In genomic region chr15:96460730-96461540, GRCm38 (mm10) we compare ENCODE assay signal across 8 mouse cellular contexts. TPM values are rescaled to one million over a fixed set of nuclear protein-coding genes. Genes with fewer than 3 reads are reported as not detected.
DNase-seq lines count a peak whose midpoint lies in the region; ATAC-seq lines count a peak whose summit lies in the region.

Scaf11 (minus strand) TSS chr15:96460843.

- peak within 1 kb of the TSS; percentile 83 for H3K4me2 ChIP-seq in heart, embryonic 13.5 days
- H3K4me2 ChIP-seq in liver, embryonic 12.5 days = peak within 1 kb of the TSS; percentile 93
- peak within 1 kb of the TSS; percentile 84 for H3K4me2 ChIP-seq in stomach, embryonic 15.5 days

- ATAC-seq in erythroid progenitor cell, adult 5-6 weeks (replicated peaks; ENCODE audit: low FRiP score, poor library complexity, severe bottlenecking) = peak; percentile 84
- peak; percentile 90 for ATAC-seq in heart, embryonic 13.5 days (ENCODE audit: extremely low read depth, insufficient number of reproducible peaks, low FRiP score, low TSS enrichment)
- peak; percentile 91 for ATAC-seq in liver, embryonic 12.5 days
- ATAC-seq in stomach, embryonic 15.5 days (ENCODE audit: insufficient read depth, low FRiP score, low read depth) = peak; percentile 93

- WGBS in heart, embryonic 13.5 days = under 1% methylated on average over 89 of the region's 96 CpGs
- WGBS in liver, embryonic 12.5 days (ENCODE audit: insufficient replicate concordance) = under 1% methylated on average over 81 of the region's 96 CpGs
- WGBS in stomach, embryonic 15.5 days = under 1% methylated on average over 73 of the region's 96 CpGs

- H3K36me3 ChIP-seq in heart, embryonic 13.5 days = peaks cover 8% of the 10 kb centered on the region; the same call in 1 of the 2 replicates
- H3K36me3 ChIP-seq in liver, embryonic 12.5 days = peaks cover 9% of the 10 kb centered on the region
- no peaks in the 10 kb centered on the region for H3K36me3 ChIP-seq in stomach, embryonic 15.5 days

- peak within 1 kb of the TSS; percentile 95 for H3K4me3 ChIP-seq in heart, embryonic 13.5 days
- peak within 1 kb of the TSS; percentile 98 for H3K4me3 ChIP-seq in liver, embryonic 12.5 days
- H3K4me3 ChIP-seq in stomach, embryonic 15.5 days (replicated peaks) = peak within 1 kb of the TSS; percentile 95

- peak within 1 kb of the TSS; percentile 99 for H3K27ac ChIP-seq in heart, embryonic 13.5 days (replicated peaks)
- peak within 1 kb of the TSS; percentile 100 for H3K27ac ChIP-seq in liver, embryonic 12.5 days
- peak within 1 kb of the TSS; percentile 100 for H3K27ac ChIP-seq in stomach, embryonic 15.5 days

- H3K27me3 ChIP-seq in heart, embryonic 13.5 days (replicated peaks) = no peaks in the 10 kb centered on the region
- no peaks in the 10 kb centered on the region for H3K27me3 ChIP-seq in liver, embryonic 12.5 days (replicated peaks)
- H3K27me3 ChIP-seq in stomach, embryonic 15.5 days (replicated peaks) = no peaks in the 10 kb centered on the region

- H3K9me3 ChIP-seq in heart, embryonic 13.5 days = no peaks in the 10 kb centered on the region
- H3K9me3 ChIP-seq in liver, embryonic 12.5 days (replicated peaks) = peaks cover 5% of the 10 kb centered on the region; the same call in 1 of the 2 replicates
- H3K9me3 ChIP-seq in stomach, embryonic 15.5 days = no peaks in the 10 kb centered on the region

- peak within 1 kb of the TSS; percentile 99 for H3K9ac ChIP-seq in heart, embryonic 13.5 days
- peak within 1 kb of the TSS; percentile 100 for H3K9ac ChIP-seq in liver, embryonic 12.5 days
- peak within 1 kb of the TSS; percentile 92 for H3K9ac ChIP-seq in stomach, embryonic 15.5 days

- H3K4me1 ChIP-seq in heart, embryonic 13.5 days = peaks cover 51% of the 10 kb centered on the region
- peaks cover 52% of the 10 kb centered on the region for H3K4me1 ChIP-seq in liver, embryonic 12.5 days
- peaks cover 4% of the 10 kb centered on the region; the same call in 1 of the 2 replicates for H3K4me1 ChIP-seq in stomach, embryonic 15.5 days

- DNase-seq in CD4-positive helper T cell, adult 2 months (ENCODE audit: low read depth, low spot score) = peak; percentile 97
- DNase-seq in brain, embryonic 18.5 days (ENCODE audit: low read depth, low spot score) = peak; percentile 92
- DNase-seq in kidney, postnatal 10 days = peak; percentile 97
- DNase-seq in natural killer cell, adult 2 months (ENCODE audit: low spot score in 2 of 2) = peak; percentile 92 to 96

RNA-seq across cellular contexts. Expression of gene Scaf11, which starts in this region (rescaled TPM):
- 91.4 and 99.5 TPM in 2 replicates for total RNA-seq in erythroid progenitor cell, adult 5-6 weeks (2015; ENCODE audit: low replicate concordance)
- 122 and 172 TPM in 2 replicates for total RNA-seq in erythroid progenitor cell, adult 5-6 weeks (2017; ENCODE audit: low replicate concordance)
- 58.4 and 62.7 TPM in 2 replicates for polyA plus RNA-seq in heart, embryonic 13.5 days (2015; fragmentation: Nextera tagmentation; extraction: Ambion mirVana)
- polyA plus RNA-seq in liver, embryonic 12.5 days (2016; fragmentation: Nextera tagmentation; extraction: Ambion mirVana) = 68.8 and 73.0 TPM in 2 replicates
- polyA plus RNA-seq in stomach, embryonic 15.5 days (2015; fragmentation: Nextera tagmentation; extraction: Ambion mirVana) = 90.8 and 95.0 TPM in 2 replicates

Comparison
In these comparisons a context has a peak if more than half of its experiments do, and no peak if none do; other contexts are left out.
1. Peak in every context shown above with its lines: DNase-seq, ATAC-seq, H3K4me3 ChIP-seq and H3K27ac ChIP-seq.